Mouse (Mus musculus) limb, embryonic 12.5 days (tissue): ENCODE data around the gene Lrp6. TPM values are rescaled to one million over a fixed set of nuclear protein-coding genes. Genes with fewer than 3 reads are reported as not detected.
A peak's percentile ranks its signal among the peaks of the same experiment; 100 is the strongest.

ENCODE experiments used
- ATAC-seq: fragments of 200-750 bp; cut with Nextera tagmentation; 2 replicates; pipeline ENCODE4 v1.8.0; 2017; ENCODE audit warnings: low read depth, moderate TSS enrichment; ENCODE audit not compliant: insufficient number of reproducible peaks, insufficient read depth, low FRiP score, low TSS enrichment
- H3K27ac ChIP-seq: fragments of 300-500 bp; sonication (generic); 2 replicates; pipeline ENCODE4 v1.5.1; 2016; ENCODE audit warnings: mild to moderate bottlenecking, moderate library complexity
- H3K27me3 ChIP-seq: fragments of 300-500 bp; sonication (generic); 2 replicates; pipeline ENCODE4 v1.6.1; 2016; ENCODE audit warnings: mild to moderate bottlenecking, moderate library complexity
- H3K36me3 ChIP-seq: fragments of 300-500 bp; sonication (generic); 2 replicates; pipeline ENCODE4 v1.6.1; 2016; ENCODE audit warnings: mild to moderate bottlenecking, moderate library complexity
- H3K4me1 ChIP-seq: fragments of 300-500 bp; sonication (generic); replicated peaks from 2 replicates; pipeline ENCODE4 v1.6.1; 2016
- H3K4me2 ChIP-seq: fragments of 300-500 bp; sonication (generic); 2 replicates; pipeline ENCODE4 v1.6.1; 2016; ENCODE audit warnings: mild to moderate bottlenecking, moderate library complexity
- H3K4me3 ChIP-seq: fragments of 300-500 bp; sonication (generic); replicated peaks from 2 replicates; pipeline ENCODE4 v1.5.1; 2016; ENCODE audit warnings: mild to moderate bottlenecking
- H3K9ac ChIP-seq: fragments of 300-500 bp; sonication (generic); replicated peaks from 2 replicates; pipeline ENCODE4 v1.6.1; 2016; ENCODE audit warnings: mild to moderate bottlenecking, moderate library complexity
- H3K9me3 ChIP-seq: fragments of 300-500 bp; sonication (generic); 2 replicates; pipeline ENCODE4 v1.6.1; 2016; ENCODE audit warnings: mild to moderate bottlenecking, moderate library complexity
- WGBS: fragments of 180-500 bp; shearing (Covaris S2); methylation state at CpG from one replicate; pipeline ENCODE4 v1.1.7; 2016; 5-methylcytosine and 5-hydroxymethylcytosine counted together
- polyA plus RNA-seq: library from polyadenylated mRNA; unstranded; fragments of >200 nt; fragmentation: Nextera tagmentation; extraction: Ambion mirVana; gene quantifications from 2 replicates; pipeline ENCODE4 v1.2.1, GENCODE M21; 2016

Lrp6 gene
- polyA plus RNA-seq, 1 experiment from 2014 or later: 40.8 TPM

DNA sequence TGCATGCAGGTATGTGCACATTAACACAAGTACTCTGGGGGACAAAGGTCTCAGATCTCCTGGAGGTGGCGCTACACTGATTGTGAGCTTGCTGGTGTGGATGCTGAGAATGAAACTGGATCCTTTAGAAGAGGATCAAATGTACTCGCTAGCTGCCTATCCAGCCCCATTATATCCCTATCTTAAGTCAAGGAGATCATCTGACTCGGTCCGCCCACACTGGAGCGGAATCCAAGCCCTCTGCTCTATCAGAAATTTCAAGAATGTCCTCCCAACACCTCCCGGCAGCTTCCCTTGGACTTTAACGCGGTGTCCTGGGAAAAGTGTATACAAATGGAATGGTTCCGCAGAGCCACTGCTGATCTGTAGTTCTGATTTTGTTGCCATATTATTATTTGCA is 77.1 kb downstream of the Lrp6 start:
- no peak overlapping the region for H3K4me3 ChIP-seq
- H3K4me2 ChIP-seq: no peak overlapping the region
- 89% methylated on average over 9 of the region's 9 CpGs for WGBS
- no peak overlapping the region for H3K9ac ChIP-seq
- no peaks in the 10 kb centered on the region for H3K9me3 ChIP-seq
- H3K27ac ChIP-seq: no peak overlapping the region
- no peak for ATAC-seq
- H3K36me3 ChIP-seq: peaks cover 40% of the 10 kb centered on the region
- H3K27me3 ChIP-seq: no peaks in the 10 kb centered on the region
- no peaks in the 10 kb centered on the region for H3K4me1 ChIP-seq

DNA sequence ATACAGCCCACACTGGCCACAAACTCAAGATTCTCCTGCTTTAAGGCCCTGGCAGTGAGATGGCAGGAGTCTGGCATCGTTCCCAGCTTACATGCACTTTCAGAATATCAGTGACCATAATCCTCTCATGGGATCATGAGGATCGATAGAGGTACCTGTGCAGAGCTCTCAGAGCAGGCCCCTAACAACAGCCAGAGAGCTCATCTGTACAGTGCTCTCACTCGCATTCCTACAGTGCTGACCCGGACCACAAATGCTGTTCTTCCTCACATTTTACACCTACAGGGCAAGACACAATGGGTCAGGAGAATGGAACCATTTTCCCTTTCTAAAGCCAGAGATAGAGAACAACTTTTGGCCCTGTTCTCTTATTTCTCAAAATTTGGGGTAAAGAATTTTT is 77.6 kb downstream of the Lrp6 start:
- H3K36me3 ChIP-seq: peaks cover 45% of the 10 kb centered on the region
- 93% methylated on average over 4 of the region's 4 CpGs for WGBS

DNA sequence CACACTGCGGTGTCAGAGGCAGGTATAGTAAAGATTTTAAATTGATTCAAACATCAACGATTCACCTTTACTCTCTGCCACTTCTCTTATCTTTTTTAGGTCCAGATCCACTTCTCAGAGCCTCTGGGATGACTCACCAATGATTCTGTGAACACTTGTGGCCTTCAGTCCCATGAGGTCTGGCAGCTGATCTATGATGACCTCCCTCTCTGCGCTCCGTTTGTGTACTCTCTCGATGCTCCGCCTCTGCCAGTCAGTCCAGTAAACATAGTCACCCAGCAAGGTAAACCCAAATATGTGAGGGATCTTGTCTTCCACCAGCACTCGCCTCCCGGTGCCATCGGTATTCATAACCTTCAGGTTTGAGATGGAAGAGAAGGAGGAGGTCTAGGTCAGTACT is 80.4 kb downstream of the Lrp6 start:
- no peaks in the 10 kb centered on the region for H3K27me3 ChIP-seq
- H3K27ac ChIP-seq: no peak overlapping the region
- no peak overlapping the region for H3K4me2 ChIP-seq
- no peaks in the 10 kb centered on the region for H3K9me3 ChIP-seq
- 93% methylated on average over 9 of the region's 9 CpGs for WGBS
- no peak overlapping the region for H3K9ac ChIP-seq
- no peak for ATAC-seq
- H3K4me3 ChIP-seq: no peak overlapping the region
- H3K36me3 ChIP-seq: peaks cover 58% of the 10 kb centered on the region
- no peaks in the 10 kb centered on the region for H3K4me1 ChIP-seq

More for the DNA sequence above, 77.6 kb downstream of the Lrp6 start:
- H3K9me3 ChIP-seq: no peaks in the 10 kb centered on the region
- no peaks in the 10 kb centered on the region for H3K27me3 ChIP-seq
- no peak overlapping the region for H3K4me3 ChIP-seq
- no peak for ATAC-seq
- no peaks in the 10 kb centered on the region for H3K4me1 ChIP-seq
- no peak overlapping the region for H3K9ac ChIP-seq
- H3K27ac ChIP-seq: no peak overlapping the region
- H3K4me2 ChIP-seq: no peak overlapping the region

DNA sequence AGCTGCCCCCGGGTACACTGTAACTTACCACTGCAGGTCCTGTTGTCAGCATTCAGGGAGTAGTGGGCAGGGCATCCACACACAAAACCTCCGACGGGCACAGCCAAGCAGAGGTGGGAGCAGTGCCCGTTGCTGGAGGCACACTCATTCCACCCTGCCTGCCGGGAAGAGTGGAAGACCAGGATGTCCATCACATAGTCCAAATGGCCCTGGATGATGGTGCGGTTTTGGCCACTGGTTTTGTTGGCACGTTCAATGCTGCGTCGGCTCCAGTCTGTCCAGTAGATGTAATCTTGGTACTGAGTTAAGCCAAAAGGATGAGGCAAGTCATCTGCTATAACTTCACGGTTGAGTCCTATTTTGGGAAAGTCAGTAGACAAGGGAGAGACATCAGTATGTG is 87.3 kb downstream of the Lrp6 start:
- Histone ChIP-seq H3K9me3 (no peaks in the 10 kb centered on the region), H3K4me3 (no peak overlapping the region), H3K36me3 (peaks cover 75% of the 10 kb centered on the region), H3K27ac (no peak overlapping the region), H3K27me3 (no peaks in the 10 kb centered on the region), H3K4me1 (0 out of 2 replicates have a peak, but pooled peaks cover 3% of the 10 kb centered on the region), H3K4me2 (no peak overlapping the region), H3K9ac (no peak overlapping the region)
- WGBS: 96% methylated on average over 10 of the region's 10 CpGs
- no peak for ATAC-seq

DNA sequence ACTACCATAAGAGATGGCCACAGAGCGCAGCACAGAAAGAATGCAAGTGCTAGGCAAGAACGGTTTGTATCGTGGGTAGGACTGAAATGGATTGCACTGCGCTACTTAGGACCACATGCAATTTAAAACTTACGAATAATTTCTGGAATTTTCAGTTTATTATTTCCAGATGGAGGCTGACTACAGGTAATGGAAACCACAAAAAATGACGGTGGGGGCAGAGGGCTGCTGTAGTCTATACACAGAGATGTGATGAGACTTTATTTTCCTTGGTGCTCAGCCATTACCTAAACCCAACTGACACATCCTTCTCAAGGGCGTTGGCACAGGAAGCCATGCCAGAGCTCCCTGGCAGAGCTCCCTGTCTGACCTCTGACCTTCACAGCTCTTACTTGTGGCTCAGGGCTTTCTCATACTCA is 93.6 kb downstream of the Lrp6 start:
- peak; percentile 78 for ATAC-seq
- Histone ChIP-seq H3K36me3 (peaks cover 65% of the 10 kb centered on the region), H3K4me1 (peaks cover 11% of the 10 kb centered on the region; the same call in 1 of the 2 replicates), H3K27me3 (no peaks in the 10 kb centered on the region), H3K4me2 (no peak overlapping the region), H3K9me3 (no peaks in the 10 kb centered on the region), H3K4me3 (no peak overlapping the region), H3K27ac (peak overlapping the region; percentile 56; the same call in 1 of the 2 replicates), H3K9ac (no peak overlapping the region)
- 43% methylated on average over 7 of the region's 7 CpGs for WGBS

DNA sequence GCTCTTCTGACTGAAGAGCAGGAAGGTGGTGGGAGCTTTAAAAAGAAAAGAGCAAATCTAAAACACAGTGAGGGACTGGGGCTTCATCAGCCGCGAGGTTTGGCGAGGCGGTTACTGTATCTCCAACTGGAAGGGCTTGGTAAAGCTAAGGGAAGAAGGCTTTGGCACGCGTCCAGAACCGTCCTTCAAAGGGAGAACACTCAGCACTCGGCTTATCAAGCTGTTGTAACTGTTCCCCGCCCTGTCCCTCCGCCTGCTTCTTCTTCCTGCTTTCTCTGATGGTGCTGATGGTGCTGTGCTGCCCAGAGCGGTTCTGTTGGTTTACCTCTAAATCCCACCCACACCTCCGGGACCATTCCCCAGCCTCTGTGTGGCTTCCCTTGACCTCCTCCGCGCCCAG is 95.9 kb downstream of the Lrp6 start:
- Histone ChIP-seq H3K4me3 (no peak overlapping the region), H3K9me3 (no peaks in the 10 kb centered on the region), H3K27me3 (no peaks in the 10 kb centered on the region), H3K27ac (no peak overlapping the region), H3K4me2 (no peak overlapping the region), H3K9ac (no peak overlapping the region), H3K4me1 (peaks cover 9% of the 10 kb centered on the region; the same call in 1 of the 2 replicates), H3K36me3 (peaks cover 64% of the 10 kb centered on the region)
- WGBS: 92% methylated on average over 14 of the region's 14 CpGs
- ATAC-seq: no peak

DNA sequence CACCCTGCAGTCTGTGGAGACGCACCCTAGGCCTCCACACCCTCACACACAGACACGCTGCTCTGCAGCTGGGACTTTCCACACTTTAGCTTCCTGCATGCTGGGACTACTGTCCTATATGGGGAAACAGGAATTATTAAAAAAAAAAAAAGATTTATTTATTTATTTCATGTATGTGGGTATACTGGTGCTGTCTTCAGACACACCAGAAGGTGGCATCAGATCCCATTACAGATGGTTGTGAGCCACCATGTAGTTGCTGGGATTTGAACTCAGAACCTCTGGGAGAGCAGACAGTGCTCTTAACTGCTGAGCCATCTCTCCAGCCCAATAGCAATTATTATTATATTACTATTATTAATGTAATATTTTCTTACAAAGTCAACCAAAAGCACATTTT is 97.5 kb downstream of the Lrp6 start:
- H3K4me3 ChIP-seq: no peak overlapping the region
- H3K9ac ChIP-seq: no peak overlapping the region
- 95% methylated on average over 2 of the region's 2 CpGs for WGBS
- H3K27me3 ChIP-seq: no peaks in the 10 kb centered on the region
- ATAC-seq: no peak
- peaks cover 68% of the 10 kb centered on the region for H3K36me3 ChIP-seq
- no peak overlapping the region for H3K27ac ChIP-seq
- H3K4me1 ChIP-seq: peaks cover 8% of the 10 kb centered on the region; the same call in 1 of the 2 replicates
- H3K9me3 ChIP-seq: no peaks in the 10 kb centered on the region
- no peak overlapping the region for H3K4me2 ChIP-seq

DNA sequence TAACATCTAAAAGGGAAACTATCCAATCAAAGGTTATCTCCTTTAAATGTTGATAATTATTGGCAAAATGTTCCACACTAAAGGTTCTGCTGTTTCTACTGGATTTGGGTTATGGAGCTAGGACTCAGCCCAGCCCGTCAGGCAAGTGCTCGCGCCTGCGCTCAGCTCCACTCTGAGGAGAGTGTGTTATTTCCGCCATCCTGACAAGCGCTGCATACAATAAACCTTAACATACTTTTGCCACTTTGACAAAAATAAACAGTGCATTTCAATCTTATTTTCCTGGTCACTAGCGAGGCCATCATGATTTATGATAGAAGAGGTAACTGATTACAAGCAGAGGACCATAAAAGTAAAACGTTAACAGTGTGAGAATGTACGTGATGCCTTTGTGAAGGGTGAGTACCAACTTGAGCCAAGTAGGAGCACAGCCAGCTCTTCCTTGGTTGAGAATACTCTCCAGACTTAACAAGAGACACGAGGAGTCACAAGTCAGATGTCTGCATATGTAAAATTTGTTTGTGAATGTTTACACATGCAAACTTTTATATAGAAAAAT is 100.0 kb downstream of the Lrp6 start:
- H3K27me3 ChIP-seq: no peaks in the 10 kb centered on the region
- H3K4me3 ChIP-seq: no peak overlapping the region
- WGBS: 82% methylated on average over 10 of the region's 10 CpGs
- peaks cover 80% of the 10 kb centered on the region for H3K36me3 ChIP-seq
- H3K9me3 ChIP-seq: no peaks in the 10 kb centered on the region
- no peak for ATAC-seq
- no peak overlapping the region for H3K4me2 ChIP-seq
- H3K27ac ChIP-seq: no peak overlapping the region
- no peaks in the 10 kb centered on the region for H3K4me1 ChIP-seq
- H3K9ac ChIP-seq: no peak overlapping the region

DNA sequence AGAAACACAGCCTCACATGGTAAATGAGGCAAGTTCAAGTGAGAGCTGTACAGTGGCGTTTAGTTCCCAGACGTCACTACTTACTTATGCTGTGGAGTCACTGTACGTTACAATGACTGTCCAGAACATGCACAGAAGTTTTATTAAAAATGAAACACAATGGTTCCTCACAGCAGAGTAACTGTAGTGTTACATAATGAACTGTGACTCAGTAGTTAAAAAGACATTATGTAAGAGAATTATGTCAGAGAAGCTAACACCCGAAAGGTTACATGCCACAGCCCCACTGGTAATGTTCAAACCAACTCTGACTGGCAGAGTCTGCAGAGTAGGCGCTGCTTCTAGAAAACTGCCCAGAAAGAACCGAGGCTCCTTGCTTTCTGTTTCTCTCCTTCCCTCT is 105.6 kb downstream of the Lrp6 start:
- WGBS: 93% methylated on average over 6 of the region's 6 CpGs
- no peak overlapping the region for H3K4me3 ChIP-seq

DNA sequence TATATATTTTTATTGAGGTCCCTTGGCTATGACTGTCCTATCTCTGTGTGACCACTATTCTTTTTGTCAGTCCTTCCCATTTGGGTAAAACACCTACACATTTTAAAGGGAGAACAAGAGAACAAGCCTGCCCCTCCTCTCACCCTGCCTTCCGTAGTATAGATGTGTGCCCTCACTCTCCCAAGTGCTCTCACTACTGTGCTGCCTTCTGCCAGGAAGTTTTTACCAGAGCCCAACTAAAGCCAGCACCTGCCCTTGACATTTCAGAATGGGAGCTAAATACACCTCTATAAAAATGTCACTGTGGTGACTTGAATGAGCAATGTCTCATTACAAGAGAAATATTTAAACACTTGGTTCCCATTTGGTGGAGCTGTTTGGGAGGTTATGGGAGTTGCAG is 108.4 kb downstream of the Lrp6 start:
- H3K27me3 ChIP-seq: no peaks in the 10 kb centered on the region
- H3K4me3 ChIP-seq: no peak overlapping the region
- H3K9ac ChIP-seq: no peak overlapping the region
- H3K4me2 ChIP-seq: no peak overlapping the region
- peaks cover 89% of the 10 kb centered on the region for H3K36me3 ChIP-seq
- 86% methylated on average over 1 of the region's 1 CpGs for WGBS
- ATAC-seq: no peak
- no peaks in the 10 kb centered on the region for H3K4me1 ChIP-seq
- no peaks in the 10 kb centered on the region for H3K9me3 ChIP-seq
- no peak overlapping the region for H3K27ac ChIP-seq

More for the DNA sequence above, 105.6 kb downstream of the Lrp6 start:
- H3K4me2 ChIP-seq: no peak overlapping the region
- H3K9me3 ChIP-seq: no peaks in the 10 kb centered on the region
- peaks cover 89% of the 10 kb centered on the region for H3K36me3 ChIP-seq
- no peaks in the 10 kb centered on the region for H3K4me1 ChIP-seq
- no peak overlapping the region for H3K27ac ChIP-seq
- no peaks in the 10 kb centered on the region for H3K27me3 ChIP-seq
- ATAC-seq: no peak
- H3K9ac ChIP-seq: no peak overlapping the region

DNA sequence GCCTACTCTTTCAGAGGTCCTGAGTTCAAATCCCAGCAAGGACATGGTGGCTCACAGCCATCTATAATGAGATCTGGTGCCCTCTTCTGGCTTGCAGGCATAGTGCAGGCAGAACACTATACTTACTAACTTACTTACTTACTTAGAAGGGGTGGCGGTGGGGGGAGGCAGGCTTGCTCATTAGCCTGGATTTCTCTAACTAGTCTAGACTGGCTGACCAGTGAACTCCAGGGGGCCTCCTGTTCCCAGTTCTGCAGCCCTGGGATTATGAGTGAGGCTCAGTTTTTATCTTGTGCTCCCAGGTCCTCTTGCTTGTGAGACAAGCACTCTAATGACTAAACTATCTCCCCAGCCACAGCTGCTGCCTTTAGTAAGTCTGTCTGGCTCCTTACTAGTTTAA is 112.7 kb downstream of the Lrp6 start:
- WGBS: 65% methylated on average over 1 of the region's 1 CpGs
- no peak overlapping the region for H3K4me2 ChIP-seq
- H3K9me3 ChIP-seq: no peaks in the 10 kb centered on the region
- ATAC-seq: no peak
- no peak overlapping the region for H3K27ac ChIP-seq
- H3K36me3 ChIP-seq: peaks cover 87% of the 10 kb centered on the region
- no peak overlapping the region for H3K4me3 ChIP-seq
- peaks cover 22% of the 10 kb centered on the region for H3K4me1 ChIP-seq
- H3K27me3 ChIP-seq: no peaks in the 10 kb centered on the region
- no peak overlapping the region for H3K9ac ChIP-seq

DNA sequence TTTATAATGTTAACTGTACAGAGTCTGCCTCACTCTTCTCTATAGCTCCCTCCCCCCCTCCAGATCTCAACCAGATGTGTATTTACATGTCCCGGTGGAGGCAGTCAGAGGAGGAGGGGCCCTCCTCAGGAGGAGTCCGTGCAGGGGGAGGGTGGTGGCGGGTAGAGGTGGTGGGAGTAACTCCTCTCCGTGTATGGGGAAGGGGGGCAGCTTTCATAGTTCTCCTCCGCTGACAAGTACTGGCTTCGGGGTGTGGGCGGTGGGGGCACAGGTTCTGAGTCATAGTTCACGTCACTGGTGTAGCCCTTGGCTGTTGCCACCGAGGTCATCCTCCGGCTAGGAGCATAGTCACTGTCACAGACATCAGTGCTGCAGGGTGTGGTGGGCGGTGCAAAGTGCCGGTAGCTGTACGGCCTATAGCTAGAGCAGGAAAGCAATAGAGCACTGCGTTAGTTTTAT is 116.1 kb downstream of the Lrp6 start:
- Histone ChIP-seq H3K4me3 (no peak overlapping the region), H3K9me3 (no peaks in the 10 kb centered on the region), H3K27me3 (no peaks in the 10 kb centered on the region), H3K4me2 (peak overlapping the region; percentile 4), H3K27ac (peak overlapping the region; percentile 78), H3K4me1 (peaks cover 22% of the 10 kb centered on the region), H3K9ac (no peak overlapping the region), H3K36me3 (peaks cover 67% of the 10 kb centered on the region)
- ATAC-seq: peak; percentile 93
- WGBS: 41% methylated on average over 14 of the region's 14 CpGs
